Mouse (Mus musculus): ENCODE measurements around the gene Reln.

The Reln gene

DNA sequence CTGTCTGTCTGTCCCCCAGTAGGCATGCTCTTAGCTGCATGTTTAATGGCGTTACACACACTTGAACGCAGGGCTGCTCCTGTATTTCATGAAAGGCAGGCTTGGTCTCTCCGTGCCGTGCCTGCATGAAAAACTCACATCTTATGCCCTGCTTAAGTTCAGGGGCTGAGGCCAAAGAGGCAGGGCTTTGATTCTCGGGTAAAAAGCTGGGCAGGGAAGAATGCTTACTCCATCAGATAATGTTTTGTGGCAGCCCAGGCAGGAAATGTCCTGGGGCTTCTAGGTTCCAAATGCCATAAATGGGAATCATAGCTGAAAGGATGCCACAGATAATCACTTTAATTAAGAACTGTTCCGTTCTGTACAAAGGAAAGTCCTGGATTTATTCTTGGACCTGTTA, 226.0 kb downstream of the Reln start:
- no peak for DNase-seq (ENCODE audit: low read depth, low spot score)

DNA sequence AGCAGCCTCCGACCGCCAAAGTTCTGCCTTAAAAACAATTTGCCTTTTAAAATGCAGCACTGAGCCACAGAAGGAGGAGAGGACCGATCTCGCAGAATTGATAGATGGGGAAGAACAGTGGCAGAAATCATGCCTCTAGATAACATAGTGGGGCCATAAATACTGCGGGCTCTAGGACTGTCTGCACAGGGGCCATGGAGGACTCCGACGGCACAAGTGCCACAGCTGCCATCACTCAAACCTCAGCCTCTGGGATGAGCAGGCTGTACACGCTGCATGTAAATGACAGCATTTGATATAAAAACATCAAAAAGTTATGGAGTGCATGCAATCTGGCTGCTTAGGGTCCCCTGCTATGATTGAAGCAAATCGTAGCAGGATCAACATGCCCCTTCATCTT, 227.6 kb downstream of the Reln start:
- DNase-seq (ENCODE audit: low read depth, low spot score): no peak

- no peak for DNase-seq (ENCODE audit: low read depth, low spot score)
These were observed 237.6 kb downstream of the Reln start for GRCm38 (mm10) chr5:22106811-22107485.

GRCm38 (mm10) chr5:22094984-22095383, 249.5 kb downstream of the Reln start:
- no peak for DNase-seq (ENCODE audit: low read depth, low spot score)

- DNase-seq (ENCODE audit: low read depth, low spot score): no peak
These were observed 250.5 kb downstream of the Reln start for GRCm38 (mm10) chr5:22094043-22094442.

DNA sequence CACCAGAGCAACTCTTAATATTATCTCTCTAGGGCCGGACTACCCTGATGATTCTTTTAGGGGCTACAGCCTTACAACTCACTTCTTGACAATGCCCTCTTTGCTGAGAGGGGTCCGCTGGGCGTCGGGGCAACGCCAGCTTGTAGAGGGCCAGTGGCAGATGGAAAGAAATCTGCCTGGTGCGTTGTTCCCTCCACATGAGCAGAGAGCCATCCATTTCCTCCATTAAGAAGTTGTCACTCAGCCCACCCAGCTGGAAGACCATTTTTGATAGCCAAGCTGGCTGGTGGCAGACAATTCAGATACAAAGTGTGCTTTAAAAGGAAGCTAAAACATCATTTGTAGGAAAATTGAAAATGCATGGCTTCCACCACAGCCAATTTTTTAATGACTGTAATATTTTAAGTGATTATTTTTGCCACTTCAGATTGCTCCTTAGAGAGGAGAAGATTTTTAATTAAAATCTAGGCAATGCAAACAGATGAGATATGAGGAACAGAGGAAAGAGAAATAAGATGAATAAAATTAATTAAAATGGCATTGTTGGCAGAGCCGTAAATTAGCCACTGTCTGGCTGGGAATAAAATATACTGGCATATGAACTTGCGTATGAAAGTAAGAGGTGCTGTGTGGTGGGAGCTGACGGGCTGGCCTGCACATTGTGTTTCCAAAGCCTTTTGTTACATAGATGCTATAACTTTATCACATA, 251.2 kb downstream of the Reln start:
- no peak for DNase-seq (ENCODE audit: low read depth, low spot score)

DNA sequence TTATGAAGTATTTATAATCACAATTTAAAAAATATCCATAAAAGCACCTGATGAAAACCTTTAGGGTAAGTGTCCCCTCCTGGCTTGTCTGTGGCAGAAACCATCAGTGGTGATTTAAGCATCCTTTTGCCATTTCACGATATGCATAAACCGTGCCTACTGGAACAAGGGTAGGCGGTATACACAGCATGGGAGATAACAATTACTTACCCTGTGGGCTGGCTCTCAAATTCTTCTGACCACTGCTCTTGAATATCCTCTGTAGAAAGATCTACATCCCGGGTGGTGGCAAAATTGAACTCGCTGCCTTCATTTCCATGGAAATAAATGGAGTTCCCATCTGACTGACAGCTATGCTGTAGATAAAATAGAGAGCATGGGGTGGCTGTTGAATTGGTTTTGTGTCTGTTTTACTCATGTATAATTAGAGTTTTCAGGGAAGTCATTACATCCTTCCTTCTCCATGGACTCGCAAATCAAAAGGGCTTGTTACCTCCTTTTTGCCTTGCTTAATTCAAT, 264.0 kb downstream of the Reln start:
- DNase-seq (ENCODE audit: low read depth, low spot score): no peak

- DNase-seq (ENCODE audit: low read depth, low spot score): no peak
These were observed 269.5 kb downstream of the Reln start for GRCm38 (mm10) chr5:22074971-22075370.

GRCm38 (mm10) chr5:22072591-22072990, 271.9 kb downstream of the Reln start:
- no peak for DNase-seq (ENCODE audit: low read depth, low spot score)

- DNase-seq (ENCODE audit: low read depth, low spot score): no peak
These were observed 285.3 kb downstream of the Reln start for GRCm38 (mm10) chr5:22059251-22059650.

- no peak for DNase-seq (ENCODE audit: low read depth, low spot score)
These were observed 302.7 kb downstream of the Reln start for GRCm38 (mm10) chr5:22041825-22042224.

DNA sequence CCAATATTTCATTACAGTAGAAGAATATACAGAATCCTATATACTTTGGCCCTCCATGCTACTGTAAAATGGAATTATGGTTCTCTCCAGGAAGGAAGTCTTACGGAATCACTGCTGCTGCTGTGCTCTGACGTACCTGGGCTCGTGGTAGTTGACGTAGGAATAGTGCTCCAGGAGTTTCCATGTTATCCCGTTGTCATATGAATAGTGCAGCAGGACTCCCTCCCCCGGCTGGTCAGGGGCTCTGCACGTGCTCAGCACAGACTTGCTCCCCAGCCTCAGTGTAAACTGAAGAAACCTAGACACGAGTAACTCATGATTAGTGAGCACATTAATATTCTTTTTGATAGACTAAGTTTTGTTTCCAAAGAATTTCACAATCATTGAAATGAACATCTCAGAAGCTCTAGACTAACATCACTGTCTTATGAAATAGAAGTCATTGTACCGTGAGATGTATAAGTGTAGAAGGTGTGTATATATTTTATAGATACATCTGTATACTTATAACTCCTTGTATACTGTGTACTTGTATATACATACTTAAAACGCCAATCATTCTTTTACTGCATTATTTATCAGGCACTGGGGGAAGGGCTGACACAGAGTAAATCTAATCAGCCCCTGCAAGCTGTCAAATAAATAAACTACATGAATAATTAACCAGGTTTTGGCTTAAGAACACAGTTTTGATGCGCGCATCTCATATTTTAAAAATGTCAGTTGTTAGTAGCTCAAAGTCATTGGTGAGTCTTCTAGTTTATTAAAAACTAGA, 304.9 kb downstream of the Reln start:
- DNase-seq (ENCODE audit: low read depth, low spot score): no peak

DNA sequence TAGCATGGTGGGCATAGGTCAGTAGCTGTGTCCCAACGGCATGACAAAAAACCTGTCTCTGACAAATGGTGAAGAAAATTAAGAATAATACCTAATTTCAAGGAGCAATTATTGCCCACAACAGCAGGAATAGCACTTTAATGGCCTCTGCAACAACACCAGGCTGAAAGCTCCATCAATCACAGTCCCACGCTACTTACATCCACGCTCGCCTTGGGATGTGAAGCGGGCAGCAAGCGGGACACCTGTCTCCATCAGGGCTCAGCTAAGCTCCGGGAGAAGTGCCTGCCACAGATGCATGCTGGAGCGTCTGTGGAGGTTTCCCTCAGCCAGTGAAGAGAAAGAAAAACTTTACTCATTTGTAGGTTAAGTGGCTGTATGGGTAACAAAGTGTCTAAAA, 309.3 kb downstream of the Reln start:
- no peak for DNase-seq (ENCODE audit: low read depth, low spot score)

- no peak for DNase-seq (ENCODE audit: low read depth, low spot score)
These were observed 311.5 kb downstream of the Reln start for GRCm38 (mm10) chr5:22033039-22033438.

DNA sequence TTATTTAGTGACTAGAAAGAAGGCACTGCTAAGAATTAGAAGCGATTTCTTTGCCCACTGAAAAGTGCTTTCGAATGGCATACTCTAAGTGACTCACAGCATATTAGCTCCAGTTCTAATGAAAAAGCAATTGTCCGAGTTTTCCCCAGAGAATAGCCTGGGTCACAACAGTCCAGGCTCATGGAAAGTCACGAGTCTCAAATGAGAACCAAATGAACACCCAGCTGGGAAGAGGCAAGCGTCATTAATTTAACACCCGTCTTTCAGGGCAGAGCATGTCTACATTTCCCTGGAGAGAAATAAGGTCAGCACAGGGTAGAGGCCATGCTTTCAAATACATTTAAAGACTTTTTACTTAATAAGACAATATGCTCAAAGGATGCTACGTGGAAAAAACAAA, 312.8 kb downstream of the Reln start:
- DNase-seq (ENCODE audit: low read depth, low spot score): no peak

DNA sequence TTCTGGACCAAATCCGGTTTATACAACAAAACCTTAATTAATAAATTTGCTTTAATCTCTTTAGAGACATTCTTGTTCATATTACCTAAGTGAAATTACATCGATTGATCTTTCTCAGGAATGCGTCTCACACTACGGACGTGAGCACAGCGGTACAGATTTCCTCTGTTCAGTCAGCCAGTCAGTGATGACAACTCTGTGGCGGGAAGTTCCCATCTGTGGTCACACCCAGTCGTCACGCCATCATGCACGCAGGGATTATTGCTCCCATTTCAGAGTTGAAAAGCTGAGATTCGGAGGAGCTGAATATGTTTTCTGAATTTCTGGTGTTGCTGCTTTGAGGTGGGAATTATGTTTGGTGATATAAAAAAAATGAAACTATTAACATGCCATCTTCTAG, 316.1 kb downstream of the Reln start:
- no peak for DNase-seq (ENCODE audit: low read depth, low spot score)

- DNase-seq (ENCODE audit: low read depth, low spot score): no peak
These were observed 317.1 kb downstream of the Reln start for GRCm38 (mm10) chr5:22027240-22027875.

- no peak for DNase-seq (ENCODE audit: low read depth, low spot score)
These were observed 318.8 kb downstream of the Reln start for GRCm38 (mm10) chr5:22025746-22026145.

DNA sequence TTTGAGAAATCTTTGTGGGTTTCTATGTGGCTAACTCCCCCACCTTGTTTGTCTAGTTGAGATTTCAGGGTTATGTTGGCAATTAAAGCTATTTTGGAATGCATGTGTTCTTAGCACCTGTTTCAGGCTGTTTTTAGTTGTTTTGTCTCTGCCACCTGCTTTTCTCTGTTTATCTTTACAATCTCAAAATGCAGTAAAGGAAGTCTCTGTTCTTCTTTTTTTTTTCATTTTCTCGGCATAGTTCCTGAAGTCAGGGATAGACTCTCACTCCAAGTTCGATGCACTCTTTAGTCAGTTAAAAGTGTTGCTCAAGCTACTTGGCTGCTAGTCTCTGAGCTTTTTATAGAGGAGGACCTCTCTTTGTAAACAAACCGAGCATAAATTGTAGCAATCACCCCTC, 320.4 kb downstream of the Reln start:
- DNase-seq (ENCODE audit: low read depth, low spot score): no peak

- no peak for DNase-seq (ENCODE audit: low read depth, low spot score)
These were observed 326.6 kb downstream of the Reln start for GRCm38 (mm10) chr5:22017896-22018295.

DNA sequence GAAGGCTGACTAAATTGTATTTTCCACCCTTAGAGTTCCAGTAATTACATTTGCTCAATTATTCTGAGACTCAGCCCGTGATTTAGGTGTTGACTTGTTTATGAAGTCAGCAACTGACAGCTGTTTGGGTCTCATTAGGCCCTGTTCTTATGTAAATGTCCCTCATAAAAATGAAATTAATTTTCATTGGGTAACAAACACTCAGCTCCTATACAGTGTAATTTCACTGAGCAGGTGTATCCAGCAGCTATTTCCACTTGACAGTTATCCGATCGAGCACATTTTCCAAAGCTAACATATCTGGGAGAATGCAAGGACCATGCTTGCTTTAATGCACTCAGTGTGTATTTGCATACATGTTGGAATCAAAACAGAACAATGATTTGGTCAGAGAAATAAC, 330.0 kb downstream of the Reln start:
- no peak for DNase-seq (ENCODE audit: low read depth, low spot score)

DNA sequence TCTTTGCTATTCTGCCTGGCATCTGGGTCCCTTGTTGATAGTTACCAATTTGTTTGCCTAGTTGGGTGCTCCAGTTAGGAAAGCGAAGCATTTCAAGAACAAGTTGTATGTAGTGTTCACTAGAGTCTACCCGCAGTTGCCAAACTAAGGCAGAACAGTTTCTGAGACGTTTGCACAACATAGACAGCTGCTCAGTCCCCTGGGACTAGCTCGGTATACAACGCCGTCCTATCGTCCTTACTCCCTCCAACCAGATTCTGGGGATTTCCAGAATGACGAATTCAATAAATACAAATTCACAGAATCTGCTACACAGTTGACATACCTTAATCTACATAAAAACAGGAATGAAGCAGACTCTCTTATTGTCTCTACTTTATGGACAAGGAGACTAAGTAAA, 335.4 kb downstream of the Reln start:
- DNase-seq (ENCODE audit: low read depth, low spot score): no peak
